Mouse (Mus musculus) limb, embryonic 15.5 days (tissue): ENCODE data around the gene Olfr98. TPM values are rescaled to one million over a fixed set of nuclear protein-coding genes. Genes with fewer than 3 reads are reported as not detected.

ENCODE experiments used
- ATAC-seq: fragments of 200-750 bp; cut with Nextera tagmentation; 2 replicates; pipeline ENCODE4 v1.8.0; 2017; ENCODE audit warnings: low read depth, moderate TSS enrichment; ENCODE audit not compliant: insufficient number of reproducible peaks, low FRiP score, low TSS enrichment
- H3K27ac ChIP-seq: fragments of 300-500 bp; sonication (generic); 2 replicates; pipeline ENCODE4 v1.5.1; 2015; ENCODE audit warnings: moderate library complexity, mild to moderate bottlenecking, inconsistent platforms
- H3K27me3 ChIP-seq: fragments of 300-500 bp; sonication (generic); 2 replicates; pipeline ENCODE4 v1.6.1; 2015; ENCODE audit warnings: inconsistent platforms
- H3K36me3 ChIP-seq: fragments of 300-500 bp; sonication (generic); 2 replicates; pipeline ENCODE4 v1.6.1; 2015; ENCODE audit warnings: inconsistent platforms
- H3K4me1 ChIP-seq: fragments of 300-500 bp; sonication (generic); 2 replicates; pipeline ENCODE4 v1.6.1; 2015; ENCODE audit warnings: inconsistent platforms
- H3K4me2 ChIP-seq: fragments of 300-500 bp; sonication (generic); 2 replicates; pipeline ENCODE4 v1.6.1; 2015; ENCODE audit warnings: mild to moderate bottlenecking, inconsistent platforms
- H3K4me3 ChIP-seq: fragments of 300-500 bp; sonication (generic); 2 replicates; pipeline ENCODE4 v1.5.1; 2015; ENCODE audit warnings: mild to moderate bottlenecking, inconsistent platforms
- H3K9ac ChIP-seq: fragments of 300-500 bp; sonication (generic); 2 replicates; pipeline ENCODE4 v1.6.1; 2015; ENCODE audit warnings: inconsistent platforms
- H3K9me3 ChIP-seq: fragments of 300-500 bp; sonication (generic); 2 replicates; pipeline ENCODE4 v1.6.1; 2016; ENCODE audit warnings: inconsistent platforms
- WGBS: fragments of 180-500 bp; shearing (Covaris S2); methylation state at CpG from one replicate; pipeline ENCODE4 v1.1.7; 2015; 5-methylcytosine and 5-hydroxymethylcytosine counted together
- polyA plus RNA-seq: library from polyadenylated mRNA; unstranded; fragments of >200 nt; fragmentation: Nextera tagmentation; extraction: Ambion mirVana; gene quantifications from 2 replicates; pipeline ENCODE4 v1.2.1, GENCODE M21; 2015

Olfr98 gene
- polyA plus RNA-seq: not detected in 2 replicates

DNA sequence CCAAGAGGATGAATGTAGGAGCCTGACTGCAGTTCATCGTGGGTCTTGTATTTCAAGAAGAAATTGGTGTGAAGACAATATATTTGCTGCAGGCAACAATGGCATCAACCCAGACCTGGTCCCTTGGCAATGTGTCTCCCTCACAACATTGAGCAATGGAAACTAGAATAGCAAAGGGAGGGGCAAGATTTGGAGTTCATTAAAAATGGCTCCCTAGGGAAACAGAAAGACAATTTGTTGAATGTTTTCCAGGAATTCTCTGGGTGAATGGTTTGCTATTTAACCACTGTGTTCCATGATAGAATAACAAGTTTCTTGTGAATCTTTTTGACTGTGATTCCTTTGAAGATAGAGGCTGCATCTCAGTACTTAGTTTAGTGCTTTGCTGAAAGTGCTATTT lies at the start of gene Olfr98:
Olfr98 (minus strand) TSS at position 124 of the 400 bp plus-strand sequence.
- no peak within 1 kb of the TSS for H3K4me3 ChIP-seq
- no peaks in the 10 kb centered on the region for H3K4me1 ChIP-seq
- H3K9me3 ChIP-seq: no peaks in the 10 kb centered on the region
- H3K9ac ChIP-seq: no peak within 1 kb of the TSS
- no peaks in the 10 kb centered on the region for H3K36me3 ChIP-seq
- H3K27ac ChIP-seq: no peak within 1 kb of the TSS
- no peak within 1 kb of the TSS for H3K4me2 ChIP-seq
- no peak for ATAC-seq
- H3K27me3 ChIP-seq: no peaks in the 10 kb centered on the region
- WGBS: 97% methylated on average over 1 of the region's 1 CpGs

DNA sequence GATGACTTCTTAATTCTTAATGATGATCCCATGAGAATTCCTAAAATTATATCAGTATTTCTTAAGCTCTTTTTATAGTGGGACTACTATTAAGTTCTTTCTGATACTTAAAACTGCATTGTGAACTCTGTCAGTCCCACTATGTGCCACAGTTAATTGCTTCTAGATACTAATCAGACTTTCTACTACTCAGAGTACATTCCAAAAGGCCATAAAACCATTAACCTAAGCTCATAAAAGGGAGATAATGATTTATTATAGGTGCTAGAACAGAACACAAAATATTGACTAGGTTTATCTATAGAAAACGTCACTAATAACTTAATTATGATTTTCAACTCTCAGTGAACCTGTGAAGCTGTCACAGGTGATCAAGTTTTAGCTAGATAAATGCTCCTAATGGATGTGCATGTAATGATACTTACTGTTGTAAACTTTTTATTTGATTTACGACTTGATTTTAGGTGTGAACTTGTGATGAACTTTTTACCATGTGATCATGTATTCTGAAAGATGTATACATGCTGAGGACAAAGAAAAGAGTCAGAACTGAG lies 46.7 kb upstream of the Olfr98 start:
- no peak overlapping the region for H3K4me3 ChIP-seq
- H3K36me3 ChIP-seq: no peaks in the 10 kb centered on the region
- H3K9me3 ChIP-seq: no peaks in the 10 kb centered on the region
- H3K27me3 ChIP-seq: no peaks in the 10 kb centered on the region
- H3K4me1 ChIP-seq: no peaks in the 10 kb centered on the region
- no peak overlapping the region for H3K4me2 ChIP-seq
- no peak overlapping the region for H3K27ac ChIP-seq
- no peak overlapping the region for H3K9ac ChIP-seq
- no peak for ATAC-seq
- whole genome bisulfite sequencing: 29% methylated on average over 2 of the region's 2 CpGs

DNA sequence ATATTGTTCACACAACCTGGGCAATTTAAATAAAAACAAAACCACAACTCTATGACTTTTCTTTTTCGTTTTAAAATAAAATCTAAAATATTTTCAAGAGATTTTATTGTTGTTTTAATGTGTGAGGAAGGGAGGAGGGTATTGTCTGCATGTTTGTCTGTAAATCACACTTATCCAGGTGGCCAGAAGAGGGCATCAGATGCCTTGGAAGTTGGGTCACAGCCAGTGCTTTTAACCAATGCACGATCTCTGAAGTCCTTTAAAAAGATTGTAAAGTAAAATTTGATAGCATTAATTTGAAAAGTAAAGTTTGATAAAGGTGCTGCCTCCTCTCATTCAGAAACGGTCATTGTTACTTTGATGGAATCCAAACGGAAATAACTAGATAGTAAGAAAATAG lies 44.9 kb upstream of the Olfr98 start:
- H3K4me1 ChIP-seq: no peaks in the 10 kb centered on the region
- no peaks in the 10 kb centered on the region for H3K27me3 ChIP-seq
- no peak overlapping the region for H3K27ac ChIP-seq
- WGBS: 35% methylated on average over 4 of the region's 4 CpGs
- H3K4me3 ChIP-seq: no peak overlapping the region
- no peak overlapping the region for H3K4me2 ChIP-seq
- no peak overlapping the region for H3K9ac ChIP-seq
- no peaks in the 10 kb centered on the region for H3K36me3 ChIP-seq
- no peak for ATAC-seq
- H3K9me3 ChIP-seq: no peaks in the 10 kb centered on the region

DNA sequence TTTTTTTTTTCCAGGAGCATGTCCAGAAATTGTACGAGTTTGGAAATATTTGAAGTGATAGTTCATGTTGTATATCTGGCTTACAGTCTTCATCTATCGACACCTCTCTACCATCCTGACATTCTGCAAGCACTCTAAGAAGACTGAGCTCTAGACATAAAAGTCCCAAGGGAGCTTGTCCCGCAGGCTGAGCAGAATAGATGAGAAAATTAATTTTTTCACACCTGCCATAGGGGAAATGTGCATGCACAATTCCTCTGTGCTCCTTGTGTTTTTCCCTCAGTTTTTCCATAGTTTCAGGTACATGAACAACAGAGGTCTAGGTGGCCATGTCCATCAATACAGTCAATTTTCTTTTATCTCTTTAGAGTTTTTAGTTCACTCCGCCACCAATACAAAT lies 40.7 kb upstream of the Olfr98 start, which contains the start of gene Olfr101:
Olfr101 (minus strand) TSS at position 101 of the 400 bp plus-strand sequence.
- Histone ChIP-seq H3K4me3 (no peak within 1 kb of the TSS), H3K4me2 (no peak within 1 kb of the TSS), H3K27me3 (no peaks in the 10 kb centered on the region), H3K9ac (no peak within 1 kb of the TSS), H3K9me3 (no peaks in the 10 kb centered on the region), H3K36me3 (no peaks in the 10 kb centered on the region), H3K4me1 (no peaks in the 10 kb centered on the region), H3K27ac (no peak within 1 kb of the TSS)
- ATAC-seq: no peak
- WGBS: 81% methylated on average over 4 of the region's 4 CpGs

GRCm38 (mm10) chr17:37283360-37283759 lies 19.8 kb upstream of the Olfr98 start, which contains the start of gene Olfr99:
Olfr99 (minus strand) TSS chr17:37283460.
- no peaks in the 10 kb centered on the region for H3K36me3 ChIP-seq
- no peak within 1 kb of the TSS for H3K27ac ChIP-seq
- no peak for ATAC-seq
- H3K9ac ChIP-seq: no peak within 1 kb of the TSS
- no peaks in the 10 kb centered on the region for H3K4me1 ChIP-seq
- H3K27me3 ChIP-seq: no peaks in the 10 kb centered on the region
- H3K4me3 ChIP-seq: no peak within 1 kb of the TSS
- 76% methylated on average over 1 of the region's 1 CpGs for WGBS
- H3K9me3 ChIP-seq: no peaks in the 10 kb centered on the region
- H3K4me2 ChIP-seq: no peak within 1 kb of the TSS

DNA sequence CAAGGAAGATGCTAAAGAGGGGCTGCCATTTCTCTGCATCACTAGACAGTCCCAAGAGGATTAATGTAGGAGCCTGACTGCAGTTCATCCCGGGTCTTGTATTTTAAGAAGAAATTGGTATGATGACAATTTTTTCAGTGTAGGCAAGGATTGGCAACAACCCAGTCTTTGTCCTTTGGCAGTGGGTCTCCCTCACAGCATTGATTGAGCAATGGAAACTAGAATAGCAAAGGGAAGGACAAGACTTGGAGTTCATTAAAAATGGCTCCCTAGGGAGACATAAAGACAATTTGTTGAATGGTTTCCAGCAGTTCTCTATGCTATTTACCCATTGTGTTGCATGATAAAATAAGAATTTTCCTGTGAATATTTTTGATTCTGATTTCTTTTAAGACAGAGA lies 16.8 kb upstream of the Olfr98 start:
- Histone ChIP-seq H3K9ac (no peak overlapping the region), H3K27ac (no peak overlapping the region), H3K4me1 (no peaks in the 10 kb centered on the region), H3K9me3 (no peaks in the 10 kb centered on the region), H3K4me3 (no peak overlapping the region), H3K4me2 (no peak overlapping the region), H3K36me3 (no peaks in the 10 kb centered on the region), H3K27me3 (no peaks in the 10 kb centered on the region)
- ATAC-seq: no peak
- 64% methylated on average over 1 of the region's 1 CpGs for WGBS

- Histone ChIP-seq H3K27ac (no peak overlapping the region), H3K4me2 (no peak overlapping the region), H3K9me3 (no peaks in the 10 kb centered on the region), H3K4me3 (no peak overlapping the region), H3K9ac (no peak overlapping the region), H3K36me3 (no peaks in the 10 kb centered on the region), H3K27me3 (no peaks in the 10 kb centered on the region), H3K4me1 (no peaks in the 10 kb centered on the region)
- no peak for ATAC-seq
These were observed 13.0 kb upstream of the Olfr98 start for GRCm38 (mm10) chr17:37276573-37276972.

GRCm38 (mm10) chr17:37275626-37276248 lies 12.2 kb upstream of the Olfr98 start:
- WGBS: 74% methylated on average over 2 of the region's 2 CpGs
- Histone ChIP-seq H3K27ac (no peak overlapping the region), H3K9me3 (no peaks in the 10 kb centered on the region), H3K4me3 (no peak overlapping the region), H3K27me3 (no peaks in the 10 kb centered on the region), H3K9ac (no peak overlapping the region), H3K36me3 (no peaks in the 10 kb centered on the region), H3K4me1 (no peaks in the 10 kb centered on the region; the same call in 1 of the 2 replicates), H3K4me2 (no peak overlapping the region)
- ATAC-seq: no peak

DNA sequence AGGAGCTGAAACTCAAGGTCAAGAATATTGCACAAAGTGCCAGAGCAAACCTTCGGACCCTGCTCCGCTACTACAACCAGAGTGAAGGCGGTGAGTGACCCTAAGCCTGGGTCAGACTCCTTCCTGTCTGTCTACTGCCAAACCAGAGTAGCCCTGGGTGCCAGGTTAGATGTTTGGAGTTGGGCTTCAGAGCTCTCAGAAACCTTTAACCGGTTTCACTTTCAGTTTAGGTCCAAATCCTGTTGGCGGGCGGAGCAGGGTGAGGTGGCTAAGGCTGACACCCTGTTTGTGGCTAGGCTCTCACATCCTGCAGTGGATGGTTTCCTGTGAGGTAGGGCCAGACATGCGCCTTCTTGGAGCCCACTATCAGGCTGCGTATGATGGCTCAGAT lies 7.1 kb upstream of the Olfr98 start:
- peak overlapping the region; percentile 50 for H3K4me3 ChIP-seq
- no peak overlapping the region for H3K27ac ChIP-seq
- H3K27me3 ChIP-seq: no peaks in the 10 kb centered on the region
- no peaks in the 10 kb centered on the region for H3K36me3 ChIP-seq
- peaks cover 4% of the 10 kb centered on the region; the same call in 1 of the 2 replicates for H3K4me1 ChIP-seq
- ATAC-seq: no peak
- WGBS: 61% methylated on average over 8 of the region's 8 CpGs
- H3K9me3 ChIP-seq: no peaks in the 10 kb centered on the region
- no peak overlapping the region for H3K9ac ChIP-seq
- peak overlapping the region; percentile 81 for H3K4me2 ChIP-seq

DNA sequence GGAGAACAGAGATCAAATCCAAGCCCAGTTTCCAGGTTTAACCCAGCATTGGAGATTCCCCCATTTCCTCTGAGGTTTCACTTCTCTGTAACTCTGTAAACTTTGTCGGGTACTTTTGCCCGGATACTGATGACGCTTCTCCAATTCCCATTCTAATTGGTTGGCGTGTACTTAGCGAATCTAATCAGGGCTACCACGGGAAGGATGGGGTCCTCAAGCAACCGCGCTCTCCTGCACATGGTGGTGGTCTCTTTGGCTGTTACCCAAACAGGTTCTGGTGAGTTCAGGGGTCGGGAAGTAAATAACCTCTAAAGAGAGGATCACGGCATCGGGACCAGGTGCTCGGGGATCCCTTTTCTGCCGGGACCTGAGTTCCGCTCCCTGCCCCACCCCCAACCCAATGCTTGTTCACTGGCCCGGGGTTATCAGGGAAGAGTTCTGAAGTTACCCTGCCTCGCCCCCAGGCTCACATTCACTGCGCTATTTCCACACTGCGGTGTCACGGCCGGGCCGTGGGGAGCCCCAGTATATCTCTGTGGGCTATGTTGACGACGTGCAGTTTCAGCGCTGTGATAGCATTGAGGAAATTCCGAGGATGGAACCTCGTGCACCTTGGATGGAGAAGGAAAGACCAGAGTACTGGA lies 6.6 kb upstream of the Olfr98 start, which contains the start of gene H2-M3:
H2-M3 (plus strand) TSS at position 163 of the 644 bp plus-strand sequence.
- Histone ChIP-seq H3K27ac (no peak within 1 kb of the TSS), H3K36me3 (no peaks in the 10 kb centered on the region), H3K4me3 (peak within 1 kb of the TSS; percentile 50), H3K4me2 (peak within 1 kb of the TSS; percentile 81), H3K9me3 (no peaks in the 10 kb centered on the region), H3K27me3 (no peaks in the 10 kb centered on the region), H3K9ac (no peak within 1 kb of the TSS), H3K4me1 (peaks cover 4% of the 10 kb centered on the region; the same call in 1 of the 2 replicates)
- WGBS: 4% methylated on average over 26 of the region's 26 CpGs
- ATAC-seq: peak; percentile 77

DNA sequence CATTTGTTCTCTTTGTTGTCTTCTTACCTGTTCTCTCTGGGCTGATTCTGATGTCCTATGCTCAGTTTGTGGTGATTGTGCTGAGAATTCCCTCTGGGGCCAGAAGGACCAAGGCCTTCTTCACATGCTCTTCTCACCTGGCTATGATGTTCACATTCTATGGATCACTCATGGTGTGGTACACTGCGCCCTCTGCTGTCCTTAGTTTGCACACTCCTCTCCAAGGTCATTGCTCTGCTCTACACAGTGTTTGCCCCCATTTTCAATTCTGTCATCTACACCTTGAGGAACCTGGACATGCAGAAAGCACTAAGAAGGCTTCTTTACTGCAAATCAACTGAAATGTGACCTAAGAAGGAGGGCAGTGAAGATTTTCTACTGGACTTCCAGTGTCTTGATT lies 13.0 kb downstream of the Olfr98 start:
- Histone ChIP-seq H3K27me3 (no peaks in the 10 kb centered on the region), H3K36me3 (no peaks in the 10 kb centered on the region), H3K9ac (no peak overlapping the region), H3K4me2 (no peak overlapping the region), H3K4me1 (no peaks in the 10 kb centered on the region), H3K4me3 (no peak overlapping the region), H3K27ac (no peak overlapping the region), H3K9me3 (no peaks in the 10 kb centered on the region)
- no peak for ATAC-seq
- 11% methylated on average over 1 of the region's 1 CpGs for WGBS

DNA sequence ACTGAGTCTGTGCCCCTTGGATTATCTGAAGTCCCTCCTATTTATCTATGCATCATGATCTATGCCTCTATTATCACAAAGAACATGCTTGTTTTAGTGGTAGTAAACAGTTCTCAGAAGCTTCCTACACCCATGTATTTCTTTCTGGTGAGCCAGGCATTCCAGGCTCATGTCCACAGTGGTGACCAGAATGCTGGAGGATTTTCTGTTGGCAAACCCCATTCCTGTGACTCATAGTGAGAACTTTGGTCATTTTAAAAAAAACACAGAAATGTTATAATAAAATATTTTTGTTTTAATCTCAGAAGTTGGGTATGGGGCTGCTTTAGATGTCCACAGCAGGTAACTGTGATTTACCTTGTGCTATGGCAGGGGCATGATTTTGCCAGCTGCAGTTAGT lies 14.1 kb downstream of the Olfr98 start:
- Histone ChIP-seq H3K9me3 (no peaks in the 10 kb centered on the region), H3K4me1 (no peaks in the 10 kb centered on the region), H3K4me2 (no peak overlapping the region), H3K4me3 (no peak overlapping the region), H3K27ac (no peak overlapping the region), H3K36me3 (no peaks in the 10 kb centered on the region), H3K27me3 (no peaks in the 10 kb centered on the region), H3K9ac (no peak overlapping the region)
- no peak for ATAC-seq
